Mouse (Mus musculus): Measurements from ENCODE around the gene Fbxo2. TPM values are rescaled to one million over a fixed set of nuclear protein-coding genes. Genes with fewer than 3 reads are reported as not detected.

Gene Fbxo2
- total and polyA plus RNA-seq, 2 experiments from 2014 or later = 39.8 to 45.6 TPM

GRCm38 (mm10) chr4:148159544-148160435, 631 bp upstream of the Fbxo2 start:
- 1% methylated on average over 51 of the region's 55 CpGs for WGBS
- ATAC-seq (peak; percentile 91), DNase-seq (ENCODE audit: low spot score) (peak; percentile 97)
- Histone ChIP-seq H3K27ac (peak overlapping the region; percentile 90), H3K27me3 (ENCODE audit: insufficient read depth, low read length) (peaks cover 7% of the 10 kb centered on the region; the same call in 1 of the 2 replicates), H3K36me3 (ENCODE audit: insufficient read depth, low read length) (peaks cover 19% of the 10 kb centered on the region), H3K4me3 (ENCODE audit: low read length) (peak overlapping the region; percentile 71), H3K4me1 (ENCODE audit: insufficient read depth, low read length) (peaks cover 5% of the 10 kb centered on the region; the same call in 1 of the 2 replicates), H3K9me3 (ENCODE audit: low read length) (no peaks in the 10 kb centered on the region), H3K9ac (replicated peaks; ENCODE audit: low read length) (peak overlapping the region; percentile 89), H3K4me2 (ENCODE audit: low read depth, low read length) (peak overlapping the region; percentile 95)
- TF ChIP-seq CTCF (IDR thresholded peaks at IDR 0.05; ENCODE audit: low read depth) = peak; percentile 50

- WGBS = under 1% methylated on average over 29 of the region's 29 CpGs
- Histone ChIP-seq H3K27me3 (ENCODE audit: insufficient read depth, low read length) (peaks cover 15% of the 10 kb centered on the region; the same call in 1 of the 2 replicates), H3K4me2 (ENCODE audit: low read depth, low read length) (peak overlapping the region; percentile 58), H3K27ac (peak overlapping the region; percentile 32; the same call in 1 of the 2 replicates), H3K36me3 (ENCODE audit: insufficient read depth, low read length) (no peaks in the 10 kb centered on the region), H3K9ac (replicated peaks; ENCODE audit: low read length) (0 out of 2 replicates have a peak overlapping the region, but pooled peaks have one; percentile 6), H3K4me1 (ENCODE audit: insufficient read depth, low read length) (peaks cover 6% of the 10 kb centered on the region; the same call in 1 of the 2 replicates), H3K9me3 (ENCODE audit: low read length) (no peaks in the 10 kb centered on the region), H3K4me3 (ENCODE audit: low read length) (peak overlapping the region; percentile 25)
- peak; percentile 73 for TF ChIP-seq CTCF (IDR thresholded peaks at IDR 0.05; ENCODE audit: low read depth)
- DNase-seq (ENCODE audit: low spot score) (peak; percentile 89), ATAC-seq (no peak)
Measured at GRCm38 (mm10) chr4:148164002-148164439, 3.6 kb downstream of the Fbxo2 start.

DNA sequence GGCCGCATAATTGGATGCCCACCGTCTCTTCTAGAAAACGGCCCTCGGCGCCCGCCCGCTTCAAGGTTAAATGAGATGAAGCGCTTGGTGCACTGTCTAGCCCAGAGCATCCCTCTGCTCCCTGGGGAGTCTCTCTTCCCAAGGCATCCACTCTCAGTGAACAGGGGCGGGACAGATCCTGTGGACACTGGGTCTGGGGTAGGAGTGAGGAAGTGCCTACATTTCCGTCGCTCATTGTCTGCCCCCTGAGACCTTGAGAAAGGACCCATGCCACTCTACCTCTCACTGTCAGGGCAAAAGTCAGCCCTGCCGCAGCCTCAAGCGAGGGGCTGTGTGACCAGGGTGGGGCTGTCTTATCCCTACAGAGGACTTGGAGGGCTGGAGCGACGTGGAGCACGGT, 4.0 kb downstream of the Fbxo2 start:
- peak overlapping the region; percentile 58 for H3K4me2 ChIP-seq (ENCODE audit: low read depth, low read length)
- peak overlapping the region; percentile 25 for H3K4me3 ChIP-seq (ENCODE audit: low read length)
- no peaks in the 10 kb centered on the region for H3K9me3 ChIP-seq (ENCODE audit: low read length)
- ATAC-seq (no peak), DNase-seq (ENCODE audit: low spot score) (no peak)
- H3K27me3 ChIP-seq (ENCODE audit: insufficient read depth, low read length) = peaks cover 15% of the 10 kb centered on the region; the same call in 1 of the 2 replicates
- H3K27ac ChIP-seq = no peak overlapping the region
- no peak overlapping the region for H3K9ac ChIP-seq (replicated peaks; ENCODE audit: low read length)
- no peaks in the 10 kb centered on the region for H3K36me3 ChIP-seq (ENCODE audit: insufficient read depth, low read length)
- H3K4me1 ChIP-seq (ENCODE audit: insufficient read depth, low read length) = peaks cover 6% of the 10 kb centered on the region; the same call in 1 of the 2 replicates
- 4% methylated on average over 16 of the region's 16 CpGs for WGBS
- no peak for TF ChIP-seq CTCF (IDR thresholded peaks at IDR 0.05; ENCODE audit: low read depth)

DNA sequence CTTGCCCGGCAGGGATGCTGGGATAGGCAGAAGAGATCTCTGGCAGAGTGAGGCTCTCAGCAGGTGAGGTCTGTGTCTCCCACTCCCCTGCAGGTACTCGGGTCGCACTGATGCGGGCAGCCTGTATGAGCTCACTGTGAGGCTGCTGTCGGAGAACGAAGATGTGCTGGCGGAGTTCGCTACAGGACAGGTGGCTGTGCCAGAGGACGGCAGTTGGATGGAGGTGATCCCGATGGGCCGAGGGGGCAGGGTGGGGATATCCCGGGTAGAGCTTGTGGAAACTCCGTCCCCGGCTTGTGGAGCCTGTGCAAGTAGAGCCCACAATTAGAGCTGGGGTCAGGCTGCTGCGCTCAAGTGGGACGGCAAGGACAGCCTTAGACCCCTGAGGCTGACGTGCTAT, 5.1 kb downstream of the Fbxo2 start:
- Histone ChIP-seq H3K4me1 (ENCODE audit: insufficient read depth, low read length) (peaks cover 6% of the 10 kb centered on the region; the same call in 1 of the 2 replicates), H3K27ac (peak overlapping the region; percentile 76), H3K4me3 (ENCODE audit: low read length) (no peak overlapping the region), H3K27me3 (ENCODE audit: insufficient read depth, low read length) (peaks cover 15% of the 10 kb centered on the region; the same call in 1 of the 2 replicates), H3K9ac (replicated peaks; ENCODE audit: low read length) (no peak overlapping the region), H3K4me2 (ENCODE audit: low read depth, low read length) (peak overlapping the region; percentile 36), H3K36me3 (ENCODE audit: insufficient read depth, low read length) (no peaks in the 10 kb centered on the region), H3K9me3 (ENCODE audit: low read length) (no peaks in the 10 kb centered on the region)
- DNase-seq (ENCODE audit: low spot score) (no peak), ATAC-seq (no peak)
- 10% methylated on average over 17 of the region's 17 CpGs for WGBS
- no peak for TF ChIP-seq CTCF (IDR thresholded peaks at IDR 0.05; ENCODE audit: low read depth)

DNA sequence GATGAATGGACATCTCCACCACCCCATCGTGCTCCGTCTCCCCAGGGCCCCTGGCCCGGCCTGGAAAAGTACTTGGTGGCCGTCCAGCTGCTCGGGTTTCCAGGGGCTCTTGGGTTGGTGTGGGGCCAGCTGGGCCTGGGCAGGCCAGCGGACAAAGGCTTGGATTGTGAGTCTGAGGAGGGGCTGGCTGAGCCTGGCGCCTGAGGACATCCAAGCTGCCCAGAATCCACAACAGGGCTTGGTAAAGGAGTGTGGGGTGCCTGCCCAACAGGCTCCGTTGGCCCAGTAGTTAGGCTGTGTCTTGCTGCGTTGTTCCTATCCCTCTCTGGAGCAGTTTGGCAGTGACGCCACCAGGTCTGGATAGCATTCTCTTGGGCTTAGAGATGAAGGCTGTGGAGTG, 6.0 kb downstream of the Fbxo2 start:
- Histone ChIP-seq H3K9ac (replicated peaks; ENCODE audit: low read length) (0 out of 2 replicates have a peak overlapping the region, but pooled peaks have one; percentile 3), H3K4me2 (ENCODE audit: low read depth, low read length) (peak overlapping the region; percentile 36; the same call in 1 of the 2 replicates), H3K27ac (peak overlapping the region; percentile 76), H3K4me3 (ENCODE audit: low read length) (no peak overlapping the region), H3K4me1 (ENCODE audit: insufficient read depth, low read length) (peaks cover 6% of the 10 kb centered on the region; the same call in 1 of the 2 replicates), H3K36me3 (ENCODE audit: insufficient read depth, low read length) (no peaks in the 10 kb centered on the region), H3K27me3 (ENCODE audit: insufficient read depth, low read length) (peaks cover 15% of the 10 kb centered on the region; the same call in 1 of the 2 replicates), H3K9me3 (ENCODE audit: low read length) (no peaks in the 10 kb centered on the region)
- peak; percentile 87 for DNase-seq (ENCODE audit: low spot score)
- TF ChIP-seq CTCF (IDR thresholded peaks at IDR 0.05; ENCODE audit: low read depth) = no peak
- ATAC-seq = peak; percentile 90
- 3% methylated on average over 10 of the region's 10 CpGs for WGBS

- Histone ChIP-seq H3K36me3 (ENCODE audit: insufficient read depth, low read length) (no peaks in the 10 kb centered on the region), H3K27me3 (ENCODE audit: insufficient read depth, low read length) (peaks cover 15% of the 10 kb centered on the region; the same call in 1 of the 2 replicates), H3K4me2 (ENCODE audit: low read depth, low read length) (peak overlapping the region; percentile 36; the same call in 1 of the 2 replicates), H3K9ac (replicated peaks; ENCODE audit: low read length) (0 out of 2 replicates have a peak overlapping the region, but pooled peaks have one; percentile 3), H3K4me3 (ENCODE audit: low read length) (no peak overlapping the region), H3K27ac (peak overlapping the region; percentile 76; the same call in 1 of the 2 replicates), H3K4me1 (ENCODE audit: insufficient read depth, low read length) (peaks cover 6% of the 10 kb centered on the region; the same call in 1 of the 2 replicates), H3K9me3 (ENCODE audit: low read length) (no peaks in the 10 kb centered on the region)
- WGBS = 11% methylated on average over 4 of the region's 4 CpGs
- peak; percentile 72 for TF ChIP-seq CTCF (IDR thresholded peaks at IDR 0.05; ENCODE audit: low read depth)
- ATAC-seq (peak; percentile 16), DNase-seq (ENCODE audit: low spot score) (peak; percentile 80)
Measured at GRCm38 (mm10) chr4:148166986-148167385, 6.6 kb downstream of the Fbxo2 start.
